Mouse (Mus musculus) retina, postnatal 1 day (tissue): ENCODE data around the gene Angptl6.

ENCODE experiments used
- DNase-seq: peaks from one replicate; pipeline ENCODE4 v3.0.0-alpha.2; 2012

The Angptl6 gene

GRCm38 (mm10) chr9:20879097-20879792, at the start of gene Angptl6:
Gene Angptl6, minus strand, starts transcription at chr9:20879727.
- no peak for DNase-seq

GRCm38 (mm10) chr9:20923258-20923657, 43.7 kb upstream of the Angptl6 start:
- no peak for DNase-seq

- DNase-seq: no peak
Measured at GRCm38 (mm10) chr9:20916160-20916559, 36.6 kb upstream of the Angptl6 start.

GRCm38 (mm10) chr9:20909948-20910347, 30.4 kb upstream of the Angptl6 start:
- no peak for DNase-seq

- DNase-seq: no peak
Measured at GRCm38 (mm10) chr9:20902174-20902491, 22.6 kb upstream of the Angptl6 start.

- peak; percentile 78 for DNase-seq
Measured at GRCm38 (mm10) chr9:20901466-20902173, 22.1 kb upstream of the Angptl6 start.

- peak; percentile 93 for DNase-seq
Measured at GRCm38 (mm10) chr9:20898511-20899073, 19.1 kb upstream of the Angptl6 start, which contains the start of gene Eif3g. Gene Eif3g, minus strand, starts transcription at chr9:20898623.

GRCm38 (mm10) chr9:20897736-20898510, 18.4 kb upstream of the Angptl6 start:
- no peak for DNase-seq

GRCm38 (mm10) chr9:20895382-20895781, 15.9 kb upstream of the Angptl6 start:
- no peak for DNase-seq

- DNase-seq: no peak
Measured at GRCm38 (mm10) chr9:20894629-20895028, 15.1 kb upstream of the Angptl6 start.

GRCm38 (mm10) chr9:20893590-20894343, 14.2 kb upstream of the Angptl6 start:
- no peak for DNase-seq

- no peak for DNase-seq
Measured at GRCm38 (mm10) chr9:20893069-20893468, 13.5 kb upstream of the Angptl6 start.

- no peak for DNase-seq
Measured at GRCm38 (mm10) chr9:20892104-20892653, 12.7 kb upstream of the Angptl6 start.

- DNase-seq: no peak
Measured at GRCm38 (mm10) chr9:20891339-20892103, 12.0 kb upstream of the Angptl6 start.

GRCm38 (mm10) chr9:20890411-20890810, 10.9 kb upstream of the Angptl6 start:
- DNase-seq: no peak

GRCm38 (mm10) chr9:20889185-20890141, 9.9 kb upstream of the Angptl6 start:
- no peak for DNase-seq

- DNase-seq: no peak
Measured at GRCm38 (mm10) chr9:20888386-20888765, 8.8 kb upstream of the Angptl6 start.

GRCm38 (mm10) chr9:20887704-20888385, 8.3 kb upstream of the Angptl6 start, which contains the start of gene Ppan:
Gene Ppan, plus strand, starts transcription at chr9:20888175.
- peak; percentile 98 for DNase-seq

GRCm38 (mm10) chr9:20887191-20887590, 7.7 kb upstream of the Angptl6 start:
- no peak for DNase-seq

- no peak for DNase-seq
Measured at GRCm38 (mm10) chr9:20886563-20886962, 7.0 kb upstream of the Angptl6 start.
